Mouse (Mus musculus) urinary bladder, postnatal 14 days (tissue): ENCODE data around the gene Shisal2a.
"Not testable (repeated sequence)": the region's sequence is repeated elsewhere in the genome, so short reads cannot be mapped to it uniquely, and the experiment has no call there.

ENCODE experiments used
- DNase-seq: peaks from one replicate; pipeline ENCODE4 v3.0.0; 2021; ENCODE audit warnings: low spot score

Gene Shisal2a

DNA sequence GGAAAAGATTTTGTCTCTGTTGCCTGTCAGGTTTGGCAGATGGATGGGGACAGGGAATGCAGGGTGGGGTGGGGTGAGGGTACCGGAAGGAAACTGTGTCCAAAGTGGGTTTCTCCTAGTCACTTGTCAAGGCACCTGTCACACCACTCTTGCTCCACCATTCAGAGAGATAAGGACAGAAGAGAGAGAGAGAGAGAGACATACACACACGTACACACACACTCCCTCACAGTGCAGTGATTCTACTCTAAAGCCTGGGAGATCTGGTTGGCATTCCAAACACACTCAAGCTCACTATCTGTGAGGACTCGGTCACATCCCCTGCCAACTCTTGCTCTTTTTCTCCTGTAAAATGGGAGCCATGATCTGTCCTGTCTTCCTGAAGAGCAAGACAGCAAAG lies 11.0 kb downstream of the Shisal2a start:
- no peak for DNase-seq

DNA sequence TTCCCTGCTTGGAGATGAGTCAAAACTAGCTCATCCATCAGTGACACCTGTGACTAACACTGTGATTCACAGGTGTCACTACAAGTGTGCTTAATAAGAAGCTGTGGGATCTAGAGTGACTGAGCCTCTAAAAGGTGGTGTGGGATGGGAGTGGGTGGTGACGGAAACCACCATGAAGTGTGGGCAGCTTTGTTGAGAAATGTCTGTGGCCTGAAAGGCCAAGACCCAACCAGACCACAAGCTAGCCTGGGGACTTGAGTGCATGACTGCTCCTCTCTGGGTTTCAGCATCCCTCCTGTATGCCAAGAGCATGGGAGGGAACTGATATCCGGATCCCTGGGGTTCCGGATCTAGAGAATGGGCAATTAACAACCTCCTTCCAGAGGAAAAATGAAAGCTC lies 11.7 kb downstream of the Shisal2a start:
- no peak for DNase-seq

DNA sequence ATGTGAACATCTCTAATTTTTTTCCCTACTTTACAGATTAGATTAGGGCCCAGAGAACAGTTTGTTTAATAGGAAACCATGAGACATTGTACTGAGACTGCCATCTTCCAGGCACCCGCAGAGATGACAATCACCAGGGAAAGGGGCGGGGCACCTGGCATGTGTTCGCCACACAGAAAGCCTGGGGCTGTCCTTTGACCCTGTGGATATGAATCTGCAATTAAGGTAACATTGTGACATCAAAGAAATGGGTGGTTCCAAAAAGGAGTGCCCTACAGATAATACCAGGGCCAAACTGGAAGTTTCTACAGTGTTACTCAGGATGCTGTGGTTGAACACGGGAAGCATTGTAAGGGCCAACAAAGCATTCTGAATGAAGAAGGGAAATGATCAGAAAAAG lies 12.7 kb downstream of the Shisal2a start:
- no peak for DNase-seq

DNA sequence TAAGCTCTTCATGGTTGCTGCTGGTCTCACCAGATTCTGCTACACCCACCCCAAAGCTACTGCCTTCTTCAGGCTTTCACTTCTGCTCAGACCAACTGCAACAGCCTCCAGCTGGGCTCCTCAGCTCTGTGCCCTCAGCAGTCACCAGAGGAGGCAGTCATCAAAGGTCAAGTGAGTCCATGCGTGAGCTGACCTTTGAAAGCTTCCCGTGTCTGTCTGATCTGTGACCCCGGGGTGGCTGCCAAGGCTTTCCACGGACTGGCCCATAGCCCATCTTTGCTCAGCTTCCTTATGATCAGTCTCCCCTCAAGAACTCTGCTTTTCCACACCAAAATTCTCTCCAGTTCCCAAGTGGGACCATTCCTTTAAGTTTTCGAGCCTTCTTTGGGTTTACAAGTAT lies 13.9 kb downstream of the Shisal2a start:
- no peak for DNase-seq

DNA sequence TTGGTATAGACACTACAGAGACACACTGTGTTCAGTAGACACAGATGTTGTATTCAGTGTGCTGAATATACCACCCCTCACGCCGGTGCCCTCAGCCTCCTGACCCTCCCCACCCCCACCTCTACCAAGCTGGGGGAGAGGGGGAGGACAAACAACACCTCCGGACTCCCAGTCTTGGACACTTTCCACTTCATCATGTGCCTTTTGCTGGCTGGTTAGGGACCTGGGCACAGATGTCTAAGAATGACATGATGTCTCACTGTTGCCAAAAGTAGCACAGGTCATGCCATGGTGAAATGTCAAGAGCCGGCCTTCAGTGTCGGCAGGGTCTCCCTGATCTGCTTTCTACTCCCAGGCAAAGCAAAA lies 19.1 kb downstream of the Shisal2a start:
- no peak for DNase-seq

DNA sequence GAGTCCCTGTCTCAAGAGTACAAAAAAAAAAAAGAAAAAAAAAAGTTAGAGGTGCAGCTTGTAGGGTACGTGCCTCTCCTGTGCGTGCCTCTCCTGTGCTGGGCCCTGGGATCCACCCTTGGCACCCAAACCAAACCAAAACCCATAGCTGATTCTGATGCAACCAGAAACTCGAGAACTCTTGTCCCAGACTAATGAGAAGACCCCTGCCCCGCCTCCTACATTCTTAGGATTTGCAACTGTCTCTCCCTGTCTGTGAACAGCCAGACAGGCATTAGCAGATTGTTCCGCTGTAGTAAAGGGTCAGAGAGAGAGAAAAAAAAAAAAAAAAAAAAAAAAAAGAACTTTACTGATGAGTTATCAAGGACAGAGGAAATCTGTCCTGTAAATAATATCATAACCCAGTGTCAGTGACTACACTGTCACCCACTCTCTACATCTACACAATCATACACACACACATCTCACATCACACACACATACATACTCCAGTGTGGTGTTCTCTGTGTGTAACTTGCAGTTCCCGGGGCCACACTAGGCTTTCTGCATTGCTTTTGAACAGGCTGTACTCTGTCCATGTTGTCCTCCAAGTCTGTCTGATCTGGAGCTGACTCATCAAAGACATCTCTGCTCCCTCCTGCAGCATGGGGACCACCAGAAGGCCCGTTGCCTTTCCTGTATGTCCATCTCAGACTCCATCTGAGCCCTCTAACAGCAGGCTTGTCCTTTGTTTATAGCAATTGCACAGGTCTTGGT lies 19.6 kb downstream of the Shisal2a start:
- no peak for DNase-seq

DNA sequence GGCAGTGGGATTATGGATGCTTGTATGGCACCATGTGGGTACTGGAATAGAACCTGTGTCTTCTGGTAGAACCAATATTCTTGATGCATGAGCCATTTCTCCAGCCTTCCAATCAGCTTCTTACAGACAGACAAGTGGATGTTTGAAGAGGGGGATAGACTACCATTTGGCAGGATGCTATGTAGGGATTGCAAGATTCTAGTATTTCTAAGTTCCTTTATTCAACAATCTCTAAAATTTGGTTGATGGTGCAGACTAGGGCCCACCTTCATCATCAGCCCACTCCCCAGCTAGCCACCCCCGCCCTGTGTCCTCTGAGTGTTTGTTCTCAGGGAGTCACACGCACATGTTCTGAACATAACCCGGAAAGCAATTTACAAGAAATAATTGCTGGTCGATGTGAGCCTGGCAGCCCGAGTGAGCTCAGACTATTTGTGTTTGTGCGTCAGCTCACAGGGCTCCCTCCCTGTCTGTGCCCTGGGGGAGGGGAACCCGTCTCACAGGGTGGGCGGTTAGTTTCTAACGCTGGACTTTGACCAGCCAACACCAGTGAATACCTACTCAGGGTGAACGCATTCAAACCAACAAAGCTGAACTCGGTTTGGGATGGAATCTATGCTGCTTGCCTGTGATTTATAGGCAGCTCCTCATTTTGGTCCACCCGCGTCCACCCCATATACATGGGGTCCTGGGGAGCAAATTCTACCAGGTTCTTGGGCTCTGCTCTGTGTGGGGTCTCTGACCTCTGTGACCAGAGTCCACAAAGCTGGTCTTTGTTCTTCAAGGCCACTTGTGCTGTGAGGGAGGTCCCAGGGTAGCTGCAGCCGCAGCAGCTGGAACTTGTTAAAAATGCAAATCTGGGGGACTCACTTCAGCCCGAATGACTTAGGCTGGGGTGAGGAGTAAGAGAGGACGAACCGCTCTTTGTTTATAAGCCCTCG lies 20.6 kb downstream of the Shisal2a start:
- DNase-seq: no peak

DNA sequence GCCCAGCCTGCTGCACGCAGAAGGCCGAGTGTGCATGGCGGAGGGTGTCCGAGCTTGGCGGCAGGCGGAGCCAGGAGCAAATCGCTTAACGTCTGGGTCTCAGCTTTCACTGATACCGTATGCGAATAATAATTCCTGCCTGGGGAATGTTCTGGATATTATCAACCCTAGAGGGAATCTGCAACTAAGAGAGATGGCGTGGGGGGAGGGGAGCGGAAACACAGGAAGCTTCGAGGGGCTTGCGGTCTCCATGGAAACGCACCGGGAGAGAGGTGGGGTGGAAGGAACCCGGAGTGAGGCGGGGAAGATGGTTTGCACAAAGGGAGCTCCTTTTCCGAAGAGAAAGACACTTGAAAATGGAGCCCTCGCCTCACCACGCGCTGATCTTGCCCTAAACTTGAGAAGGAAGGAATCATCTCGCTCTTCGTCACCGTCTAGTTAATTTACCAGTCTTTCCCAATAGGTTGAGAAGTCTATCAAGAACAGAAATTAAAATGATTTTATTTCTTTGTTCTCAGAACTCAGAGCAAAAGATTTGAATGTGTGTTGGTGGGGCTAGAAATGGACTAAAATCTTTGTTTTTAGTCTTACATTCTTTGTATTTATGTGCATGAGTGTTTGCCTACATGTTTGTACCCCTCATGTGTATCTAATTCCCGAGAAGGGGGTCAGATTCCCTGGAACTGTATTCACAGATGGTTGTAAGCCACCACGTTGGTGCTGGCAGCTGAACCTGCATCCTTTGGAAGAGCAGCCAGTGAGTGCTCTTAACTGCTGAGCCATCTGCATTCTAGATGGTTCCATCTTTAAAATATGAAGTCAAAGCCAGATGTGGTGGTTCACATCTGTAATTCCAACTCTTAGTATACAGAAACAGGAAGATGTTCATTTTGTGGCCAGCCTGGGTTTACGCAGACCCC lies 22.8 kb downstream of the Shisal2a start:
- DNase-seq: peak; percentile 24

DNA sequence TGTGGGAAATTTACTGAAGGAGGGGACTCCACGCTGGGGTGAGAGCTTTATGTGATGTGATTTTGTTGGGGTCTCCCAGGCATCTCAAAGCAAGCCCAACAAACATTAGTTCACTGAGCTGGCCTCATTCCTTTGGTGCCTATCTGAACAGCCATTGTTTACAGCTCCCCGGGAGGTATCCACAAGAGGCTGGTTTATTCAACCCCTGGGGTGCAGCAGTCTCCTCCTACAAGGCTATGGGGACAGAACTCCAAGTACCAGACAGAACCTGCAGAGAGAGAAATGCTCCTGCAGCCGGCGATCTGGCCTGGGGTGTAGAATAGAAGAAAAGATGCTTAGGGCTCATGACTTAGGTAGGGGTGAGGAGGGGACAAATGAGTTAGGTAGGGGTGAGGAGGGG lies 24.7 kb downstream of the Shisal2a start:
- DNase-seq: no peak

DNA sequence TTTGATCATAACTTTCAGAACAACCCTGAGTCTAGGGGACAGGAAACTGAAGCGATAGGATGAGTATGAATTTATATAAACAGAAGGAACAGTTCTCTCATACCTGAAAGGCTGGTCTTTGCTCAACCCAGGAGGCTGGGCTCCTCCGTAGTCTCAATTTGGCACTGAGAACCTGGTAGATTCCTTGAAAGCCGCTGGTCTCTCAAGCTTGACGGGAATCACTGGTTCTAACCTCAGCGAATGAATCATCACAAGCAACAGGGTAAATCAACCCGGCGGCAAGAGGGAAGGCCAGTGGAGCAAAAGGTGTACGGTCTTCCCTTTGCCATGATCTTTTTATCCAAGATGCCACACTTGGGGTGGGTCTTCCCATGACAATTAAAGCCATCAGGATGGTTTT lies 25.7 kb downstream of the Shisal2a start:
- DNase-seq: peak; percentile 17

DNA sequence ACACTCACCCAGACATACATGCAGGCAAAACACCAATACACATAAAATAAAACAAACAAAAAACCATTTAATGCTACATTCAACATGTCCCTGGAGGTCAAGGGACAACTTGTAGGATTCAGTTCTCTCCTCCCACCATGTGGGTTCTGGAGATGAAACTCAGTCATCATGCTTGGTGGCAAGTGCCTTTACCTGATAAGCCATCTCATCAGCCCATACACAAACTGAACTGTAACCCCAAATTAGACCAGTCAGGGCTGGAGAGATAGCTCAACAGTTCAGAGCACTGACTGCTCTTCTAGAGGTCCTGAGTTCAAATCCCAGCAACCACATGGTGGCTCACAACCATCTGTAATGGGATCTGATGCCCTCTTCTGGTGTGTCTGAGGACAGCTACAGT lies 29.6 kb downstream of the Shisal2a start:
- DNase-seq: not testable (repeated sequence)

DNA sequence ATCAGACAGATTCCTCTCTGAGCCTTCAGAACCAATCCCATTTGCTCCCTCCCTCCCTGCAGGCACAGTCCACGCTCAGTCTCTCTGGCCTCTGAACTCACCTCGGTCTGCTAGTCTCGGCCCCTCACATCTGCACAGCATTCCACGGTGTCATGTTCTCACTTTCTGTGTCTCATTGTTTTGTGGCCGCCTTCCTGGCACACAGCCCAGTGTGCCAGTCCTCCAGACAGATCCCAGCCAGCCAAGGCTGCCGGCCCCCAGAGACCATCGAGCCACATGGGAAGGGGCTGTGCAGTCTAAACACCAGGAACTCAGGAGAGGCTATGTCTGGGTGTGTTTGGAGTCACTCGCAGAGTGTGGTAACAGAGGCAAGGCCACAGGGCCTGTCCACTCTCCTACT lies 32.3 kb downstream of the Shisal2a start:
- DNase-seq: no peak

DNA sequence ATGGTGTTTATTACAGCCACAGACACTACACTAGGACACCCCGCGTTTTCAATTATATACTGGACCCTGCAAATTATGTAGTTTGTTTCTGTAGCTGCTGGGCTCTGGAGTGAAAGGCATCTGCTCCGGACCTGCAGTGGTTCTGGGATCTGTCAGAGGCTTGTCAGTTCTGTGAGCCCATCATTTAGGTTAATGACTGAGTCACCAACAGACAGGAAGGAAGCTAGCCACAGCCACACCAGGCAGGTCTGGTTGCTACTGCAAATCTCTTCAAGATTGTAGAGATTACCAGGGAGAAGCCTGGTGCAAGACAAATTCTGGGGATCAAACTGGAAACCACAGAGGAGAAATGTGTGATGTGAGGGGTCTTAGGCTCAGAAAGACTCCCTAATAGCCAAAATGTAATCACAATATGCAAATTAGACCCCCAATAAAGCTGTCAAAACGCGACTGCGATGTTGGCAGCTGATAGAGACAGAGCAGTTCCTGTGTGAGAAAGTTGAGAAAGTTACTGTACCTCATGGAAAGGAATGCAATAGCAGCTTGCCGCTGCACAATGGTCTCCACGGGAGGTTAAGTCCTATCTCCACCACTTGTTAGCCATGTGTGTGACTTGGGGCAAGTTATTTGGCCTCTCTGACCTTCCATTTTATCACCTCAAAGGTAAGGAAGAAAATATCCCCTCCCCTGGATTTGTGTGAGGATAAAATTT lies 33.2 kb downstream of the Shisal2a start:
- DNase-seq: no peak

DNA sequence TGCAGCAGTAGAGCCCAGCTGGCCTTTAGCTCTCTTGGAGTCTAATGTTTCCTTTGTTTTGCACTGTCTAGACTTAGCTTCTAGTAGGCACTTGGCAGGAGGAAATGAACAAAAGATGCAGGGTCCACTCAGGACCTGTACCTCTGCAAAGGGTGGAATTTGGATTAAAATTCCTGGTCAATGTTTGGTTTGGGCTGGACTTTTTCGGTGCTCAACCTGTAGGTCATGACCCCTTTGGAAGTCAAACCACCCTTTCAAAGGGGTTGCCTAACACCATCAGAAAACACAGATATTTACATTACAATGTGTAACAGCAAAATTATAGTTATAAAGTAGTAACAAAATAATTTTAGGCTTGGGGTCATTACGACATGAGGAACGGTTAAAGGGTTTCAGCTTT lies 34.1 kb downstream of the Shisal2a start:
- DNase-seq: no peak

DNA sequence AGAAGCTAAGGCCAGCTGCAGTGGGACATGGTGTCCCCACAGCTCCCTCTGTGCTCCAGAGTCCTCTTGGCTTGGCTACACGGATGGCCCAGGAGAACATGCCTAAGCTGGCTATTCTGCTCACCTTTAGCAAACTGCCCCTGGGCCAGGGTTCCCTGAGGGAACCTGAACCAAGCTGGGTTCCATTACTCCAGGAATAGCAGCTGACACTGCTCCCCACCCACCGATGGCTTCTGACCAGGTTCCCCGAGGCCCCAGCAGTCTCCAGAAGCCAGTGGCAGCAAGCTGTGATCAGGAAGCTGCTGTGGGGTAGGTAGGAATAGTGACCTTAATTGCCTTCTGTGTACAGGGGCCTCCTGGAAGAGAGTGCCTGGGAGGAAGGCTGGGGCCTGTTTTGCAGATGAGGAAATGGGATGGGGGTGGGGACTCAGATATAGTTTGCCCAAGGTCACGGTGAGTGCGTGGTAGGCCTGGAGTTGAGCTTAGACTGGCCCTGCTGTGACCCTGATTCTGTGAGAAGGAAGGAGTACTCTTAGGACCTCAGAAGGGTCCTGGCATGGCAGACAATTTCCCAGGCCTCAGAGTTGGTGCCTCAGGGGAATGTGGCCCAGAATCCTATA lies 34.8 kb downstream of the Shisal2a start:
- DNase-seq: no peak

DNA sequence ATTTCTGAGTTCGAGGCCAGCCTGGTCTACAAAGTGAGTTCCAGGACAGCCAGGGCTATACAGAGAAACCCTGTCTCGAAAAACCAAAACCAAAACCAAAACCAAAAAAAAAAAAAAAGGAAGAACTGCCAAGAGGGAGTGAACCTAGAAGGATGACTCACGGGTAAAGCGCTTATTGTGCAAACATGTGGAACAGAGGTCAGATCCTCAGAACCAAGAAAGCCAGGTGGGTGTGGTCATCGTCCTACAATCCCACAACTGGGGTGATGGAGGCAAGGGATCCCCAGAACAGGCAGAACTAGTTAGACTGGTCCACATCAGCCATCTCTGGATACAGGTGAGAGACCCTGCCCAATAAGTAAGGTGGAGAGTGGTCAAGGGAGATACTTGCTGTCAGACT lies 36.0 kb downstream of the Shisal2a start:
- DNase-seq: peak; percentile 58

DNA sequence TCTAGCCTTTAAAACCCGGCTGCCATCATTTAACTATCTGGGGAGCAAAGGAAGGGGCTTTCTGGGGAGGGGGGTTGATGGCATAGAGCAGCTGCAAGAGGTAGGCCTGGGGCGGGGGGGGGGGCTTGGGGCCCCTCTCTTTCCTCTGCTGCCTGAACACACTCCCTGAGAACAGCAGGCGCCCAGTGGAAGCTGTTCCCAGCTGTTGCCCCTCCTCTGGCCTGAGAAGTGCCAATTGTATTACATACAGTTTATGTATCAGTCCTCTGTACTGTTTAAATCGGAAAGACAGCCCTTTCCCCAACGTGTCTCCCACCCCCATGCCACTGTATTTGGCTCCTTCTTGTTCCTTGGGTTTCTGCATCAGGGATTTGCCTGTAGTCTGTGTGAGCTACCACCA lies 37.3 kb downstream of the Shisal2a start:
- no peak for DNase-seq

DNA sequence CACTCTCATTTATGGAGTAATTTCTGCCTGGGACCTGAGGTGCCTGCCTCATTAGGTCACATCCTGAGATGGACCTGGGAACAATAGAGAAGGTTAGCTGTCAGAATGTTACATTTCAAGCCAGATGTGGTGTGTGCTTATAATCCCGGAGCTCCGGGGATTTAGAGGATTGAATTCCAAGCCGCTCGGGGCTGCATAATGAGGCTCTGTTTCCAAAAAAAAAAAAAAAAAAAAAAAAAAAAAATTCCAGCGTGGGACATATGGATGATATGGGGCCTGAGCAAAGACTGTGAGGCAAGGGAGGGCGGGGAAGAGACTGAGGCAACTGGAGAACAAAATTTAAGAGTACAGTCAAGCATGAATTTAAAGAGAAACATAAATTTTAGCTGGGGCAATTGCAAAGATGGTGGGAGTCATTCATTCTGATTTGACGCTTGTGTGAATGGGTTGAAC lies 38.5 kb downstream of the Shisal2a start:
- DNase-seq: no peak

DNA sequence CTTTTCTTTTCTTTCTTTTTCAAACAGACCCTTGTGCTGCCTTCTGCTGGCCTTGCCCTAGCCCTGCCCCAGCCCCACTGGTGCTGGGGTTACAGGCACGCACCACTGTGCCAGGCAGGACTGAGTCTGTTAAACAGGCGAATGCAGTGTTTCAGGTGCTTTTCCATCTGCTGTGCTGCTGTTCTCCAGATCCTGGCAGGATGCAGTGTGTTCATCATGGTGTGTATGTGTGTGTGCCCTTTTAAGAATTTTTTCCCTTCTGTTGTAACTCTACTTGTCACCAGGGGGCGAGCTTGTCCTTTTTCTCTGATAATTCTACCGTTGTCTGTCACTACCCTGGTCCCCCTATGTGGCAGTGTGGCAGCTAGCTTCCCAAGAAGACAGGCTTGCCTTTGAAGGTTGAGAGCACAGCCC lies 43.9 kb downstream of the Shisal2a start:
- peak; percentile 61 for DNase-seq

DNA sequence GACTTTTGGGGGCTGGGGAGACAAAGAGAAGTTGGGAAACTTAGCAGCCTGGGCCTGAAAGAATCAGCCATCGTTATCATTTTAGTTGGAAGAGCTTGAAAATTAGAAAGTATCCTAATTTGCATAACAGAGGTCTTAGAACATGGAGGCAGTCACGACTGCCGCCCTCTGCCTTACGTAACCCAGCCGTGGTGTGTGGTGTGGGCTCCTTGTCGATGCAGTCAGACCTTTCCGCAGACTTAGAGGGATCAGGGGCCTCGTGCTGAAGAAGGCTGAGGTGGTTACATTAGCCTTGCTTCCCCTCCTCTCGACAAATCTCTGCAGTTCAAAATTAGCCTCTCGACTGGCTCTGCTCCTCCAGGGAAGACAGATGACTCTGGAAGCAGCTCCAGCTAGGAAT lies 44.3 kb downstream of the Shisal2a start:
- no peak for DNase-seq

DNA sequence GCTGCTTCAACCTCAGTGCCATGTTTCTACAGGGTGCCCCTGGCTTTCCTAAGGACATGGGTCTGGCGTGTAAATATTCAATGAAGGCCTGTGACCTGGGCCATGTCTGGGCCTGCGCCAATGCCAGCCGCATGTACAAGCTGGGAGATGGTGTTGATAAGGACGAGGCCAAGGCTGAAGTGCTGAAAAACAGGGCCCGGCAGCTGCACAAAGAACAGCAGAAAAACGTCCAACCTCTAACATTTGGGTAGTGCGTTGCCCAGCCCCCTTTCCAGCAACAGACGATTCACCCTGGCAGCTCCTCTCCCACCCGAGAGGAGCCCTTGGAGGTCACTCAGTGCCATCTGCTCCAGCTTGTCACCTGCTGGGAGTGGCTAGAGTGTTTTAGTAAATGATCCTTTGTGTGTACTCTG lies 44.8 kb downstream of the Shisal2a start:
- peak; percentile 62 for DNase-seq
